Comparison of ENCODE assay signal across 7 mouse cellular contexts in the genomic region with DNA sequence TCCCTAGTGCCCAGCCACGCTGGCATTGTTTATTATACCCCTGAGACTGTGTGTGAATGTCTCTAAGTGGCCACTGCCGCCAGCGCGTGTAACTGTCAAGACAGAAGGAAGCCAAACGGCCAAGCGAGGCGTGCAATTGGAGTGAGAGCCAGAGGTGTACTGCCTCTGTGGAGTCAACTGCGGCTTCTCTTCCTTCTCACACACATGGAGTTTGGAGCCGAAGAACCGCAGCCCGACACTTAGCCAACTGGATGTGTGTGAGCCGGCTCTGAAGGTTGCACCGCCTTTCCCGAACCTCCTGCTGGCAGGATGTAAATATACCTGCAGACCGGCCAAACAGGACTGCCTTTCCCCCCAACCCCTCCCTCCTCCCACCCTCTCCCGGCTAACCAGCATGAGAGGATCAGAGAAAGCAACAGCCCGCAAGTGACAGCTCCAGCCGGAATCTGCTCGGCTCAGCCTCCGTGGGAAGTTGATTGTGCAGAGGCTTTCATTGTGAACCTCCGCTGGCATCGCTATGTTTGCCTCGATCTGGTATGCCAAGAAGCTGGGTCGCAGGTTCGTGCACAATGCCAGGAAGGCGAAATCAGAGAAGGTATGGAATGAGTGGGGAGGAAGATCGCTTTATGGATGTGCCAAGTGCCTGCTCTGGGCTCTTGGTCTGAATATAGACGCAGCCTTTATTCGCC.
DNase-seq lines count a peak whose midpoint lies in the region; ATAC-seq and TF ChIP-seq lines count a peak whose summit lies in the region.

No protein-coding gene starts in this region.

- no peak for TF ChIP-seq EP300 in ES-Bruce4 (IDR thresholded peaks at IDR 0.05; ENCODE audit: insufficient read depth, low read depth, low read length)

- no peak overlapping the region for H3K27ac ChIP-seq in ES-Bruce4 (ENCODE audit: insufficient read depth, low read length)
- H3K27ac ChIP-seq in cortical plate, adult 2 months (ENCODE audit: insufficient read depth, low read length) = no peak overlapping the region
- H3K27ac ChIP-seq in hindbrain, embryonic 10.5 days = no peak overlapping the region
- H3K27ac ChIP-seq in neural tube, embryonic 11.5 days (ENCODE audit: low read depth, low read length) = no peak overlapping the region

- peak; percentile 65 for ATAC-seq in neural tube, embryonic 11.5 days (ENCODE audit: insufficient read depth, low FRiP score, low TSS enrichment)

- H3K27me3 ChIP-seq in ES-Bruce4 (ENCODE audit: control insufficient read depth, insufficient read depth, low read length, poor library complexity, severe bottlenecking) = peaks cover 3% of the 10 kb centered on the region
- peaks cover 14% of the 10 kb centered on the region for H3K27me3 ChIP-seq in hindbrain, embryonic 10.5 days (ENCODE audit: insufficient read depth, poor library complexity, severe bottlenecking)
- H3K27me3 ChIP-seq in neural tube, embryonic 11.5 days (ENCODE audit: control insufficient read depth, insufficient read depth, low read length) = no peaks in the 10 kb centered on the region

- H3K9ac ChIP-seq in ES-Bruce4 (ENCODE audit: low read depth, poor library complexity, severe bottlenecking) = no peak overlapping the region
- peak overlapping the region; percentile 32; the same call in 1 of the 2 replicates for H3K9ac ChIP-seq in neural tube, embryonic 11.5 days (ENCODE audit: low read length)

- H3K4me1 ChIP-seq in ES-Bruce4 (ENCODE audit: control insufficient read depth, insufficient read depth, low read length) = no peaks in the 10 kb centered on the region
- H3K4me1 ChIP-seq in cortical plate, adult 2 months (ENCODE audit: control insufficient read depth, insufficient read depth, low read length) = no peaks in the 10 kb centered on the region; the same call in 1 of the 2 replicates
- peaks cover 7% of the 10 kb centered on the region for H3K4me1 ChIP-seq in hindbrain, embryonic 10.5 days (replicated peaks)
- H3K4me1 ChIP-seq in neural tube, embryonic 11.5 days (ENCODE audit: control insufficient read depth, insufficient read depth, low read length) = no peaks in the 10 kb centered on the region

- H3K9me3 ChIP-seq in ES-Bruce4 (replicated peaks; ENCODE audit: control insufficient read depth, insufficient read depth, low read length, poor library complexity, severe bottlenecking) = no peaks in the 10 kb centered on the region
- no peaks in the 10 kb centered on the region for H3K9me3 ChIP-seq in hindbrain, embryonic 10.5 days
- H3K9me3 ChIP-seq in neural tube, embryonic 11.5 days (ENCODE audit: control insufficient read depth, low read length) = no peaks in the 10 kb centered on the region

- TF ChIP-seq POLR2A in ES-Bruce4 (IDR thresholded peaks at IDR 0.05; ENCODE audit: insufficient read depth, low read length) = no peak
- TF ChIP-seq POLR2A in cortical plate, adult 2 months (IDR thresholded peaks at IDR 0.05; ENCODE audit: extremely low read depth, insufficient read depth, low read length) = no peak

- TF ChIP-seq CTCF in ES-Bruce4 (IDR thresholded peaks at IDR 0.05; ENCODE audit: low read depth, low read length) = no peak
- no peak for TF ChIP-seq CTCF in cortical plate, adult 2 months (IDR thresholded peaks at IDR 0.05; ENCODE audit: extremely low read depth, insufficient read depth, low read length)

- no peaks in the 10 kb centered on the region for H3K36me3 ChIP-seq in ES-Bruce4 (ENCODE audit: control insufficient read depth, insufficient read depth, low read length, poor library complexity, severe bottlenecking)
- no peaks in the 10 kb centered on the region for H3K36me3 ChIP-seq in hindbrain, embryonic 10.5 days
- no peaks in the 10 kb centered on the region for H3K36me3 ChIP-seq in neural tube, embryonic 11.5 days (ENCODE audit: control insufficient read depth, insufficient read depth, low read length)

- H3K4me2 ChIP-seq in neural tube, embryonic 11.5 days (ENCODE audit: low read depth) = peak overlapping the region; percentile 72

- peak overlapping the region; percentile 14; the same call in 1 of the 2 replicates for H3K4me3 ChIP-seq in ES-Bruce4 (ENCODE audit: low read depth, low read length)
- peak overlapping the region; percentile 57 for H3K4me3 ChIP-seq in cortical plate, adult 2 months (ENCODE audit: insufficient read depth, low read length)
- peak overlapping the region; percentile 56 for H3K4me3 ChIP-seq in hindbrain, embryonic 10.5 days
- H3K4me3 ChIP-seq in neural tube, embryonic 11.5 days (ENCODE audit: low read depth, low read length) = peak overlapping the region; percentile 36

- WGBS in hindbrain, embryonic 10.5 days = 3% methylated on average over 29 of the region's 29 CpGs
- WGBS in neural tube, embryonic 11.5 days = 4% methylated on average over 29 of the region's 29 CpGs

- intact Hi-C loops in left cerebral cortex, postnatal 25 days (cut with DNase I) = no loop called here

- DNase-seq in Muller cell, postnatal 12 days (ENCODE audit: inconsistent ontology term) = peak; percentile 65
- DNase-seq in hindbrain, embryonic 10.5 days (ENCODE audit: low spot score) = peak; percentile 34
- DNase-seq in left cerebral cortex, postnatal 25 days (ENCODE audit: low spot score in 2 of 2) = peak; percentile 51 to 61
- DNase-seq in neural tube, embryonic 11.5 days (ENCODE audit: low spot score) = peak; percentile 60
- DNase-seq in gastrocnemius, adult 18-20 months (ENCODE audit: low spot score) = no peak
